Mouse (Mus musculus): ENCODE measurements at regions not wholly inside any gene's neighbourhood (a gene's known extent, or its start where the extent isn't known, plus 50 kb on each side); places are given as distances from the start of the nearest gene placed in this dataset.
A peak's percentile ranks its signal among the peaks of the same experiment; 100 is the strongest.

DNA sequence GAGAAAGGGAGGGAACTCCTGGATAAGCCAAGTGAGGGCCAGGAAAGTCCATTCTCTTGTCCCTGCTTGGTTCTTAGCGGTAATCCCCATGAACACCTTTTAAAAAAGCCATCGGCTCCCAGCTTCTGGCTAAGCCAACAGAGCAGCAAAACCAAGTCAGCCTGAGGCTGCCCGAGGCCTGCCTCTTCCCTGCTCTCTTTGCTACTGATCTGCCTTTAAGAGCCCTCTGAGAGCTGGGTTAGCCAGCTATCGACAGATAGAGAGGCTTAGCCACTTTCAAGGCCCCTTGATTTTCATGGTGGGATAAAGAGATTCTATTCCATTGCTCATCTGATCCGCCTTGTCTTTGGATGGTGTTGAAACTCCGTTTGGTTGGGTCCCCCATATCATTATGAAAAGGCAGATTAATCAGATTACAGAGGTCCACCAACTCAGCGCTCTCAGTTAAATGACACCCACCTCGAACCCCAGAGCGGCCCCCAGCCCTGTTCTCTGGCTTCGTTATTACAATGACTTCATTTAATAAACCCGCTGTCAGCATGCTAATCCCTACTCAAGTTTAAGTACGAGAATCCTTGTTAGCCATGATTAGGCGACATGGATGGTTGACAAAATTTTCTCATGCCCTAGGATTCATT, 66.1 kb downstream of the Slc4a3 start:
- no peak for DNase-seq

DNA sequence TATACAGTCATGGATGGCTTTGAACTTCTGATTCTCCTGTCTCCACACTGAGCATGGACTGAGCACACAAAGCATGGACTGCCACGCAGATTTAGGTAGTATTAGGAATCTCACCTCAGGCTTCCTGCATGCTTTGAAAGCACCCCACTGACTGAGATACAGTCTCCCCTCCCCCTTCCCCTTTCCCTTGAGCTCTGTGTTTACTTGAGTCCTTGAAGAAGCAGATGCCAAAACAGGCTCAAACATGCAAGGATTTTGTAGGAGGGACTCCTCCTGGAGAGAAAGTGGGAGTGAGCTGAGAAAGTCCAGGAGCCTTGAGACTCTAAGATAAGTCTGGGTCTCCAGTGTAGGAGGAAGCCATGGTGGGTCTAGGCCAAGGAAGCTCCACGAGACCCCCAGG, 67.1 kb downstream of the Slc4a3 start:
- DNase-seq: no peak

DNA sequence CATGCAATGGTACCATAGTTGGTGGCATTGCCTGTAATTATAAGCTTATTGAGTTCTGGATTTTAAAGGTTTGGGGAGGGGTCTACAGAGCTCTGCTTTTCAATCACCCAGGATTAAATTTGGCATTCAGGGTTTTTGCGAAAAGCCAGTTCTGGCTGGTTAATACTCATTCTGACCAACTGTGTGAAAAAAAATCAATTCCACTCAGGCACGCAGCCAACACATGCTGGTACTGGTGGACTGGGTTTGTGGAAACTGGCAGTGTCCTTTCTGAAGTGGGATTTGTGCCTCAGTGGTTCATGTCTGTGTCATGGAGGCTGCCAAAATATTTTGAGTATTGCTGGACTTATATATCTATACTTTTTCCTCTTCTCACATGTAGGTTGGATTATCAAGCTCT, 70.9 kb downstream of the Slc4a3 start:
- no peak for DNase-seq

DNA sequence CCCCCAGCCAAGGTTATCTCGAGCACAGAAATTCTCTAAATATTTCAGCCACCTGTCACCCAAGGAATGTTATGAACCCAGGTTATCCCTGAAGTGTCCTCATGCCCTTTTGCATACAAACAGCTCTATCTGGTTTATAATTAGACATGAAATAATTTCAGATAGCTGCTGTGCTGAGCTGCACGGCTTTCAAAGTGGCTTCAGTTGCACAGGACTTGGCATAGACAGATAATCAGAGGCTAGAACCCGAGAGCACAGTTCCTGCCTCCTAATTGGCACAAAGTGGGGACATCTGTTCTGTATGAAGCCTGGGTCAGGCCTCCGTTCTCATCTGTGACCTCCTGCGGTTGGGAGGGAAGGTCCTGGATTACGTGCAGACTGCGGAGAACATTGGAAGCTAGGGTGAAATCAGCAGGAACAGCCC, 72.3 kb downstream of the Slc4a3 start:
- DNase-seq: no peak

DNA sequence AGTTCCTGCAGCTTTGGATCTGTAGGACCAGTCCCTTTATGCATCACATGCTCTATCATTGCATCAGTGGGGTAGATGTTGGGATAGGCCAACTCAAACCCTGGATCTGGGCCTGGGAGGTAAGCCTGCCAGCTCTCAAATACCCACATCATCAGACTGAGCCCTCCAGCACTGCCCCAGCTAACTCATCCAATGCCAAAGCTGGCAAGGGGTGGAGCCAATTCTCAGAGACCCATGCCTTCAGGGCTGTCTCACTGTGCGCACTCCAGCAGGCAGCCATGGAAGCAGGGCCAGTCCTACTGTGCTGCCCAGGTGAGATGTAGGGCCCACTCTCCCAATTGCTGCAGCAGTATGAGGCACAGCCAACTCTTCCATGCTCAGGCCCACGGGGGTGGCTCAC, 84.2 kb downstream of the Slc4a3 start:
- DNase-seq: no peak

DNA sequence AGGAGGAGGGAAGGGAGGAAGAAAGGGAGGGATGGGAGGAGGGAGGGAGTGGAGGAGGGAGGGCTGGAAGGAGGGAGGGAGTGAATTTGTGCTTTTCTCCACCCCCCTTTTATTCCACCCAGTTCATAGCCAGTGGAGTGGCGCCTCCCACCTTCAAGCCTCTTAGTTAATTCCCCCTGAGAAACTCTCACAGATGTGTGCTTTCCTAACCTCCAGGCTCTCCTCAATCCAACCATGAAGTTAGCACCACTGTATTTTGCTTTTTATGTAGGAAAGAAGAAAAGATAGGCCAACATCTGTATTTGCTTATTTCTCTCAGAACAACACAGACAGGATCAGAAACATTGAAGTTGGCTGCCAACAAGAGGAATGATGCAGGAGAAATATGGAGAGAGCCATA, 85.7 kb downstream of the Slc4a3 start:
- DNase-seq: no peak

DNA sequence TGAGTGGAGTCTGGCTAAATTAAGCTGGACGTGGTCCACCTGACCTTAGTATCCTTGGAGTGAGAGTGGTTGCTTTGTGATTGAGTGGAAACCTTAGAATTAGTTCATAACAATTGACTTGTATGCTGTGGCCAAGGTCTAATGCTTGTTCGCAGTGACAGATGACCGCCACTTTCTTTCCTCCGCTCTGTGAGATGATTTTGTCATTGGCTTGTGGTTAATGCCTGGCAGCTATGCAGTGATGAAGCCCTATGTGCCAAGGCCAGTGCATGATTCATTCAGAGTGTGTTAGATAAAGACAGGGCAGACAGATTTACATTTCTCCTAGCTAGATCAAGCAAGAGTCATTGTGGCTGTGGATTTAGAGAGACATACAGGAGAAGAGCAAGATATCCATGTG, 89.5 kb downstream of the Slc4a3 start:
- no peak for DNase-seq

DNA sequence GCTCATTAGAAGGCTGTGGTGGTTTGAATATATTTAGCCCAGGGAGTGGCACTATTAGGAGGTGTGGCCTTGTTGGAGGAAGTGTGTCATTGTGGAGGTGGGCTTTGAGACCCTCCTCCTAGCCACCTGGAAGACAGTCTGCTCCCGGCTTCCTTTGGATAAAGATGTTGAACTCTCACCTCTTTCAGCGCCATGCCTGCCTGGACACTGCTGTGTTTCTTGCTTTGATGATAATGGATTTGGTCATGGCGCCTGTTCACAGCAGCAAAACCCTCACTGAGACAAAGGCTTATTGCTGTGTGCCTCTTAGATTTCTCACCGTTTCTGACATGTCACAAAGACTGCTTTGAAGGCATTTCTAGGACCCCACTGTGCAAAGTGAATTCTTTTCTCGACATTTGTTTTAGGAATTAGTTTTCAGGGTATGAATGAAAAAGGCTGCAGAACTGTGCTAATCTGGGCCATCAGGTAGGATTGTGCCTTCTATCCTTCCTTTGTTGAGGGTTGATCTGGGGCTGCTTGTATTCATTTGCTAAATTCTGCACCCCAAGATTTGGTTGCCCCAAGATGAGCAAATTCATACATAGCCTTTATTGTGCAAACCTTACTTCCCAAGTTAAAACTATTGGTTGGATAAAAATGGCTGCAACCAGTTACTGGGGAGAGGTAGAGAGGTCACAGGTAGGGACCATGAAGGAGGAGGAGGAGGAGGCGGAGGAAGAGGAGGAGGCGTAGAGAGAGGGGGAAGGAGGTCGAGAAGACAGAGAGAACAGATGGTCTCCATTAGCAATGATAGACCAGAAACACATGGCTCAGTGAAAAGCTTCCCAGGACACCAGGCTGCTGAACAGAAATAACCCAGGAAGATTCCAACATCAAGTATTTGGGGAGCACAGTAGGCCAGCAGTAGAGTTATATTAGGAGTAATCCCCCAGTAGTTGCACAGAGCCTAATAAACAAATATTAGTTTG, 93.2 kb downstream of the Slc4a3 start:
- no peak for DNase-seq

DNA sequence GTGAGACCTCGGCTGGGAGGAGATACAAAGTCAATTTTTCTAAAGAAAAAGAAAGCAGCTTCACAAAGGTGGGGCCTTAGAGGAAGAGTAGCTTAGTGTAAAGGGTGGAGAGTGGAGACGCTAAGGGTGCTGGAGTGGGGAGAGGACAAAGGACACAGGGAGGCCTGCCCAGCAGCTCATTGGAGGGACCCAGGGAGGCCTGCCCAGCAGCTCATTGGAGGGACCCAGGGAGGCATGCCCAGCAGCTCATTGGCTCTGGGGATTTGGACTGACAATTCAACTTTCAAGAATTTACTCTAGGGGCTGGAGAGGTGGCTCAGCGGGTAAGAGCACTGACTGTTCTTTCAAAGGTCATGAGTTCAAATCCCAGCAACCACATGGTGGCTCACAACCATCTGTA, 96.4 kb downstream of the Slc4a3 start:
- no peak for DNase-seq

DNA sequence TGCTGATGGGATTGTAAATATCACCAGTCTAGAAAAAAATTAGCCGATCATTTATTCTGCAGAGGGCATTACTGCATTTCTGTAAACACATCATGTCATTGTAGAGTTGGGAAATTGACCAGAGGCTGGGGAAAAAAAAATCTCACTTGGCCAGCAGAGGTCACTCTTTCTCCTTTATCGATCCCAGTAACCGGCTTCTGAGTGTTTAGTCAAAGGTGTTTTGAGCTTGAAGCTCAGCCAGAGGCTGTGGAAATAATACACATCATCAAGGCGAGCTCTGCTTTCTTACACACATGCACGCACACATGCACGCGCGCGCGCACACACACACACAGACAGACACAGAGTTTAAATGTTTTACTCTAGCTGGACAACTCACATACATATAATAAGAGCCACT, 106.5 kb downstream of the Slc4a3 start:
- peak; percentile 32 to 57 for DNase-seq

DNA sequence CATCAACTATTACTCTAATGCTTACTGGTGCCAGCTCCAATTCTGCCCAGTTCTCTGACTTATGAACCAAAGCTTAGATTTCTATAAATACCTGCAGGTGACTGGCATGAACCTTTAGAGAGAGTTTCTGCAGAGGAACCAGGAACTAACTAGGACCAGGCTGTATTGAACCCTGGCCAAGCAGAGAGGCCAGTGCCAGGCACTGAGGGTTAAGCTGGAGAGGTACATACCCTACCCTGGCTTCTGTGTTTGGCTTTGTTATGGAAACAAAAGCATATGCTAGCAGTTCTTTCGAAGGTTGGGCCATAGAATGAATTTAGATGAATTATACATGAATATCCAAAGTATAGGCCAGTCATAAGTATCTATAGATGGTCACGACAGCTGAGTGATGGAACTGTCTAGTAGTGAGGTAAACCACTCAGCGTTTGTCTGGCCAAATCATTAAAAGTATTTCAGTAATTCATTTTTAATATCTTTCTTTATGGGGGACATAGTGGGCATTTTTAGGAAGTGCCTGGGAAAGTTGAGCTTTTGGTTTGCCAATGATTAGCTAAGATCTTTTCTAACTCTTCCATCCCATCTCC, 107.0 kb downstream of the Slc4a3 start:
- no peak for DNase-seq

DNA sequence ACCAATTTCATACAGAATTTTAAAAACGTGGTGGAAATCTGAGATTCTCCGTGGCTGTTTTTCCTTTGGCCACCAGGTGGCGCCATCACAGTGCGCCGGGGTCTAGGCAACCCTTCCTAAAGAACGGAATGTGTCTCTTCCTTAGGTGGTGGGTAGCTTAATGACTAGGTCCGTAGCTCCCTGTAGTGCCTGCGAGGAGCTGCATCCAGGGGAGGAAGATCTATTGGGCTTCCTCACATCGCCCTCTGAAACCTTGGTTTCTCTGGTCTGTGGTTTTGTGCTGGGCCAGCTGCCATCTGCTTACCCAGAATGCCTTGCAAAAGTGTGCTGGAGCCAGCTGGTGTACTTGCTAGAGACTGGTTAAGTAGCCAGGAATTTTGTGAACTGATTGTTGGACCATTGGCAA, 107.6 kb downstream of the Slc4a3 start:
- DNase-seq: peak; percentile 39 to 55

DNA sequence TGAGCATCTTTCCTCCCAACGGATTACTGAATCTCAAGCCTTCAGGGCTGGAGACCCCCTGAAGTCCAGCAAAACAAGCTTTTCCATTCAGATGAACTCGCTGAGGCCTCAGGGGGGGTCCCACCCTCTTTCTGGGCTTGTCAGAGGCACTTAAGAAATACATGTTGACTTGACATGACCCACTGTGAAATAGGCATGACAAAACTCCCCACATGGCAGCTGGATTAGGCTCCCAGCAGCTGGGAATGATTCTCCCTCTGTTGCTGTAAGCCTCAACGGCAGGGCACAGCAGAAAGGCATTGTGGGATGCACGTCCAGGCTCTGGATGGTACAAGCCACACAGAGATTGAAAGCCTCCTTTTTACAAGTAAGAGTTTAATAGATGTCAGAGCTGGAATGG, 110.5 kb downstream of the Slc4a3 start:
- no peak for DNase-seq

DNA sequence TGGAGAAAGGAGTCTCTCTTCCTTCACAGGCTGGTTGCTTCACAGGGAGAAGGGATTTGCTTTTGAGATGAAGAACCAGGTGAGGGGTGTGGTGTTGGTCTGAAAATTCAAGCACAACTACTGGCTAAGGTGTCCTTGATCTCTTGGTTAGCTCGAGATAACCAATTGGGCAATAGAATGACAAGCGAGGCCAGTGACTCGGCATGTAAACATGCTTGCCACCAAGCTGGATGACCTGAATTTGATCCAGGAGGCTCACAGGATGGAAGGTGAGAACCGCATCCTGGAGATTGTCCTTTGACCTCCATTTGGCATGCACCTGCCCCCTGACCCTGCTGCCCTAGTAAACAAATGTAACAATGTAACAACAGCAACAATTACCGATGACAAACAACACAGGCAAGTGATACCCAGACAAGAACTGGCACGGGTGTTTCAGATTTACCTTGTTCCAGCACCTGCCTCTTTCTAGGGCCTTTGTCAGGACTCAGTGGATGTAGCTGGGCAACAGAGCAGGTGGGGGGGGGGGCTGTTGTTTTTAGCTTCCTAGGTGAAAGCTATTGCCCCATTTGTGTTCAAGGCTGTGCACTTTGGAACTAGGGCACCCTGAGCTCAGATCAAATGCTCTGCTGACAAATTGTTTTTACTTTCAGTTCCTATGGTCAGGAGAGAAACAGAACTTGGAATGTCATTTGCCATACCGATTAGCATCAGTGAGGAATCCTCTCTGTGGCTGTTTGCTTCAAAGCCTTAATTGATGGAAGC, 114.5 kb downstream of the Slc4a3 start:
- no peak for DNase-seq

DNA sequence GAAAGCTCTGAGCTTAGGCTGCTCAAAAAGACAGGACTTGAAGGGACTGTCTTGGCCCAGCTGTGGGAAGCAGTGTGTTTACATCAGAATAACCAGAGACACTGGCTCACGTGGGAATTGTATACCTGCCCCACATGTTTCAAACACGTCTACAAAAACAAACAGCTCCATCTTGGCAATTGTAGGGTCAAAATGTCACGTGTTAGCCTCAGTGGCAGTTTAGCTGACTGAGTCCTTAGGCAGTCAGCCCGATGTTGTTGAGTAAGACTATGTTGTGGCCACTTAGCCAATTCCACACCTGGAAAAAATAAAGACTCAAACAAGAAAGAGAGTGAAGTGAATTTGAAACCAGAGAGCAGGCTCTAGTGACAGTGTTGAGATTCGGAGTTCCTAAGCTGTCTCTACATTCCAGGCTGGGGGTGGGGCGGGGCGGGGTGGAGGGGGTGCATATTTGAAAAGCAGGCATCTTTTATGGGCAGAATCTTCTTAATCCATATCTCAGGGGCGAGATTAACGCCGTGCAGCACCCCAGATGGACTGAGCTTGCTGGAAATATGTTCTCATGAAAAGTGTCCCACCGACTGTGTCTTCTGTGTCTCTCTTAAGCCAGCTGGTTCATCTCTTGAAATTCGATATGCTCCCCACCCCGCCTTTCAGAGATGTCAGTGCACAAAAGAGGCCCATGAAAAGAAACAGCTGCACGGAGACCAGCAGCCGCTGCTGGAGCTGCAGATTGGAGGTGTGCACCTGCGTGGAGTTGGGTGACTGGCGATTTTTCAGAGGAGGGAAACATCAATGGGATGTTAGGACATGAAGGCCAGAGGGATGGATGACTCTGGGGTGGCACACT, 116.3 kb downstream of the Slc4a3 start:
- peak in 1 of 2 experiments; percentile 21 for DNase-seq

DNA sequence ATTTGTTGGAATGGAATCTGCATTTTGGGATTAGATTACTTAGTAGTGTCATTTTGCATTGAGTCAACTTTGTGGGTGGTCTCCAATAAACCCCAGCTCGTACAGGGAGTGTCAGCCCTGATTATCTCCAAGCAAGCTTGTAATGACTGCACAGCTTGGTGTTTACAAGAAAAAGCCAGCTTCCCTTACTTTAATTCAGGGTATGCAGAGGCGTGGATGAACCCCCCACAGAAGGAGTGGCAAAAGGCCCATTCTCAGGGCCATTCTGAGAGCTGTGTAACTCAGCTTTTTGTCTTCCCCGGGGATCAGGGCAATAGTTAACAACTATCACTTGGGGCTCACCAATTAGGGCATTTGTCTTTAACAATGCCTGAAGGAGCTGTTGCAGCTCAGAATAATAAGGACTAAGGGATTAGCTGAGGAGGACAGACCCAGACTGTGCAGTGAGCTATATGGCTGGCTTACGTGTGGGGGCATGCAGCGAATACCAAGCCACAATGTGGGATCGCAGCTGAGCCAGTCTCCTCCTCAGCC, 121.7 kb downstream of the Slc4a3 start:
- no peak for DNase-seq

DNA sequence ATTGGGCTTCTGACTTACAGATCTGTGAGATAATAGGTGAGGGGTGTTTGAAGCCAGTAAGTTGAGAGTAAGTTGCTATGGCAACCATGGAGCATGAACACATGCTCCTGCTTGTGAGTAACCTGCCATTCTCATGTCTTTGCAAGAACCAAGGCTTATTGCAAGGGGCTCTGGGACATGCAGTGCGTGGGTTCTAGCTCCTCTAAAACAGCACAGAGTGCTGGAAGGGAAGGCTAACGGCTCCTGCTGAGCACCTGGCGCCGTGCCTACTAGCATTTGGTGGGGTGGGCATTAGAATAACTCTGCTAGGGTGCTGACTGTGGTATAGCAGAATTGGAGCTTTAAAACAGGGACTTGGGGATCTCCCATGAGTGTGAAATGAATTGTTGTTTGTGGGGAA, 130.2 kb downstream of the Slc4a3 start:
- no peak for DNase-seq

DNA sequence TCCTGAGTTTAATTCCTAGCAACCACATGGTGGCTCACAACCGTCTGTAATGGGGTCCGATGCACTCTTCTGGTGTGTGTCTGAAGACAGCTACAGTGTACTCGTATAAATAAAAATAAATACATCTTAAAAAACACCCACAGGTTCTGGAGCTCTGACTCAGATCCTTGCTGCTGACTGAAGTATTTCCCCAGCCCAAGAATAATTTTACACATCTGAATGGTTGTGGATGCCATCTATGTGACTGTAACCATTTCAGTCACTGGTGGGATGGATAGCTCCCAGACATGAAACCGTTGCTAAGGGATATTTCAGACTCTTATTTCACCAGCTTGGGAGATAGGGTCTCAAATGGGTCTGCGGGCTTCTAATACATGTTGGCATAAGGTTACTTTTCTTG, 131.6 kb downstream of the Slc4a3 start:
- DNase-seq: no peak

DNA sequence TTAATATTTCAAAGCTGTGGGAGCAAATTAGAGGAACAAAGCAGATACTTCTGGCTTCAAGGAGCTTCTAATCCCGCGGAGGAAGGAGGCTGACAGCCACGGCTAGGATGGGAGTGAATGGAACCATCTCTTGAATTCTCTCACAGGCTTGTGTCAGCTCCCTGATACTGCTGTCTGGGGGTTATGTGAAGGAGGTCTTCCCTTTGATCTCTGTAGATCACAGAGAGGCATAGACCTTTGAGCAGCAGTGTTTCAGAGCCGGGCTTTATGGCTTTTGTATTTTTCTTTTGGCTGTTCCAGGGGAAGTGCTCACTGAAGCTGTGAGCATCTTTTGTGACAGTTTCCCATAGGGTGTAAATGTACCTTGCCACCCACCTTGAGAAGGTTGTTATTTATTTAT, 132.2 kb downstream of the Slc4a3 start:
- no peak for DNase-seq

DNA sequence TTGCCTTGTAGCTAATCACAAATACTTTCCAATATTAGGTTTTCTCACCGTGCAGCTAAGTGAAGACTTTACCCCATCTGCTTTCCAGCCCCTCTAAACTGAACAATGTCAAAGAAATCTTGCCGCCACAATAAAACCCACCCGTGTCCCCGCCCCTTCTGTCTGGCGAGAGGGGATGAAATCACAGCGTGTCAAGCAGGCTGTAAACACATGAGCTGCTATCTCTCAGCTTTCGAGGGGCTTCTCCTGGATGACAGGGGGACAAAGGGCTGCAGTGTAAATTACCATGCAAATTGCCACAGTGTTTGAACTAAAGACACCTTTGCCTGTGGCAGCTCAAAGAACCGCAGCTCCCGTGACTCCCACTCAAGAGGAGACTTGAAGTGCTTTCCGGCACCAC, 134.3 kb downstream of the Slc4a3 start:
- DNase-seq: no peak

DNA sequence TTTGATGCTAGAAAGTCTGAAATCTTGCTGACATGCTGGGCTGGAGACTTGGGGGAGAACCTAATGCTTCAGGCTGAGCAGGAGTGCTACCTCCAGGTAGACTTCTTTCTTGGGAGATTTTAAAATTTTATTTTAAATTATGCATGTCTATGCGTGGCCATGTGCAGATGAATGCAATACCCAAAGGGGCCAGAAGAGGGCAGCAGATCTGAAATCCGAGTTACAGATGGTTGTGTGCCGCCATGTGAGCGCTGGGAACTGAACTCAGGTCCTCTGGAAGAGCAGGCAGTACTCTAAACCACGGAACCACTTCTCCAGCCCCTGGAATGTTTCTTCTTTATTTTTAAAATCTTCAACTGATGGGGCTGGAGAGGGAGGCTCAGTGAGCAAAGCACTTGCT, 135.8 kb downstream of the Slc4a3 start:
- DNase-seq: no peak

DNA sequence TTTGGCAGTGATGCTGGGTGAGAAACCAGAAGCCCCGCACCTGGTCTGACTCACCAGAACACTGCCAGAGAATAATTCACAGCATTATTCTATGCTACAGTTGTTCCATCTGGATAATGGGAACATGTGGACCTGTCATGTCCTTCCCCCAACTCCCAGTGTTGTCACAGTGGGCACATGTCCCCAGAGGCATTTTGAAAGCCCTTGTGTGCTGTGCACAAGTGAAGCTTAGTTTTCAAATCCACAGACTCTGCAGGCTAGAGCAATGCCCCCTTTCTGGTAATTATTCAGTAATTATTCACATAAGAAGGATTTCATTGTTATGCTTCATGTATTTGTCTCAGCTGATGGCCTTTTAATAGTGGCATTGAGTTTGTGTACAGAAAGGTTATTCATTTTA, 146.7 kb downstream of the Slc4a3 start:
- no peak for DNase-seq

Measured in lung, adult 18-20 months (tissue).